ENCODE assay signal across 16 mouse cellular contexts in the genomic region with DNA sequence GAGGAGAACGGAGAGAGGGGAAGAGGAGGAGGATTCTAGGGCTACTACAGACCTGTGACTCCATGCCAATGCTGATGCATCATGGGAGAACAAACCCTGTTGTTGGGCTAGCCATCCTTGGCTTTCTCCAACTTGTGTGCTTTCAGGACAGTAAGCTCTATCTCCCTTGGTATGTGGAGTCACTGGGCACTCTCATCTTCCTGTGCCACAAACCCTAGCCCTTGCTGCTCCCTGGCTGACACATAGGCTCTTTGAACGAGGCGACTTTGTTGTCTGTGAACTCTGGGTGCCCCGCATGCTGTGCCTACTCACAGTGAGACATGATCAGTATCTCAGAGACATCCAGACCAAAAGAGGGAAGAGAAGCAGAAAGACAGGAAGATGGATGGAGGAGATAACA.
"Had no signal": no experiment of that assay in that cellular context is flagged by ENCODE, and none has a peak within 500 bp of the region (broad histone marks: within the 10 kb centered on the region; RNA-seq: fewer than 3 reads in every experiment).

No protein-coding gene starts in this region.

- H3K9me3 ChIP-seq: neural tube, embryonic 13.5 days; neural tube, embryonic 15.5 days; stomach, embryonic 15.5 days had no signal

- H3K4me1 ChIP-seq: neural tube, embryonic 13.5 days; neural tube, embryonic 15.5 days; stomach, embryonic 15.5 days had no signal

- H3K36me3 ChIP-seq: neural tube, embryonic 13.5 days; neural tube, embryonic 15.5 days; stomach, embryonic 15.5 days had no signal

- H3K27ac ChIP-seq: neural tube, embryonic 13.5 days; neural tube, embryonic 15.5 days; stomach, embryonic 15.5 days; stomach, postnatal 0 days had no signal

- H3K4me3 ChIP-seq: neural tube, embryonic 13.5 days; neural tube, embryonic 15.5 days; stomach, embryonic 15.5 days had no signal

- H3K27me3 ChIP-seq: neural tube, embryonic 13.5 days; neural tube, embryonic 15.5 days; stomach, embryonic 15.5 days had no signal

- DNase-seq: retina, postnatal 1 day; right cerebral cortex, adult 18-20 months; right cerebral cortex, postnatal 14 days; right cerebral cortex, postnatal 25 days; right cerebral cortex, postnatal 4 days; spleen, adult 18-20 months; thymus, adult 18-20 months; thymus, adult 2 months; thymus, postnatal 14 days; thymus, postnatal 25 days; thymus, postnatal 36 days; thymus, postnatal 4 days had no signal

- H3K9ac ChIP-seq: neural tube, embryonic 13.5 days; neural tube, embryonic 15.5 days; stomach, embryonic 15.5 days had no signal

- H3K4me2 ChIP-seq: neural tube, embryonic 13.5 days; neural tube, embryonic 15.5 days; stomach, embryonic 15.5 days had no signal
